Mouse (Mus musculus) heart, embryonic 15.5 days (tissue): ENCODE results near the gene Ppm1h. TPM values are rescaled to one million over a fixed set of nuclear protein-coding genes. Genes with fewer than 3 reads are reported as not detected.

Experiments used
- ATAC-seq: fragments of 200-750 bp; cut with Nextera tagmentation; replicated peaks from 2 replicates; pipeline ENCODE4 v1.8.0; 2017; ENCODE audit warnings: low read depth, moderate TSS enrichment; ENCODE audit not compliant: insufficient number of reproducible peaks, insufficient read depth, low FRiP score
- H3K27ac ChIP-seq: fragments of 300-500 bp; sonication (generic); 2 replicates; pipeline ENCODE4 v1.5.1; 2015; ENCODE audit warnings: mild to moderate bottlenecking, inconsistent platforms
- H3K27me3 ChIP-seq: fragments of 300-500 bp; sonication (generic); 2 replicates; pipeline ENCODE4 v1.6.1; 2015; ENCODE audit warnings: inconsistent platforms
- H3K36me3 ChIP-seq: fragments of 300-500 bp; sonication (generic); 2 replicates; pipeline ENCODE4 v1.6.1; 2015; ENCODE audit warnings: mild to moderate bottlenecking, inconsistent platforms
- H3K4me1 ChIP-seq: fragments of 300-500 bp; sonication (generic); replicated peaks from 2 replicates; pipeline ENCODE4 v1.6.1; 2015; ENCODE audit warnings: inconsistent platforms
- H3K4me2 ChIP-seq: fragments of 300-500 bp; sonication (generic); 2 replicates; pipeline ENCODE4 v1.6.1; 2015; ENCODE audit warnings: inconsistent platforms, mild to moderate bottlenecking, moderate library complexity
- H3K4me3 ChIP-seq: fragments of 300-500 bp; sonication (generic); 2 replicates; pipeline ENCODE4 v1.5.1; 2015; ENCODE audit warnings: mild to moderate bottlenecking, inconsistent platforms
- H3K9ac ChIP-seq: fragments of 300-500 bp; sonication (generic); 2 replicates; pipeline ENCODE4 v1.6.1; 2015; ENCODE audit warnings: mild to moderate bottlenecking, inconsistent platforms
- H3K9me3 ChIP-seq: fragments of 300-500 bp; sonication (generic); replicated peaks from 2 replicates; pipeline ENCODE4 v1.6.1; 2016; ENCODE audit warnings: inconsistent platforms
- WGBS: fragments of 180-500 bp; shearing (Covaris S2); methylation state at CpG from one replicate; pipeline ENCODE4 v1.1.7; 2015; ENCODE audit warnings: mixed read lengths; 5-methylcytosine and 5-hydroxymethylcytosine counted together
- polyA plus RNA-seq: library from polyadenylated mRNA; unstranded; fragments of >200 nt; fragmentation: Nextera tagmentation; extraction: Ambion mirVana; gene quantifications from 2 replicates; pipeline ENCODE4 v1.2.1, GENCODE M21; 2015

The Ppm1h gene
- polyA plus RNA-seq, 1 experiment from 2014 or later, result 4.2 TPM

DNA sequence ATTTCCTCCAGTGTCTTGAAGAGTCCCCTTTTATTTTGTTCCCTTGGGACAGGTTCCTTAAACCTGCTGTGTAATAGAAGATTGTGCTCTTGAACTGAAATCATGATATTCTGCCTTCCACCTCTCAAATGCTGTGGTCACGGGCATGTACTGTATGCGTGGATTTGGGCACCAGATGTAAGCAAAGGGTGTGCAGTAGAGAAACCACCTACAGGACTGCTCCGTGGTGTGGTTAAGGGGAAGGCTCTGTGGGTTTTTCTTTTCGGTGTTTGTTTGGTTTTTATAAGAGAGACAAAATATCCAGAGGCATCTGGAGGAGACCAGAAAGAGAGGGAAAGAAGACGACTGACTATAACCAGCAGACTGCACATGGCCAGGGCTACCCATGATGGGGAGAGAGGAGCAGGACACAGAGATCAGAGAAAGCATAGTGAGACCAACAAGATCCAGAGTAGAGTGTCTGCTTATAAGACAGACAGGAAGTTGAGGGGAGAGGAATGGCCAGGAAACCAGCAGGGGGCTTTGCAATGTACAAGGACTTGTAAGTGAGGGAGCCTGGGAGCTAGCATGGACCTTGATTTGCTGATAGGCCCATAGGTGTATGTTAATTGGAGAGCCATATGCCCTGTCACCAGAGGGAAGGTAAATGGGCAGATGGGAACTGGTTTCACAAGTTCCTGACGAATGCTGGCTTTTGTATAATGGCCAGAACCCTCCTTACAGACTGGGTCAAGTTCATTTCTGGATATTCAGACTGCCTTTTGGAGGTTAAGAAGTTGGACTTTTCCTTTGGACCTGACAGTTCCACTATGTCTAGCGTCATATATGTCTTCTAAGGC lies 82.1 kb downstream of the Ppm1h start:
- no peak overlapping the region for H3K4me2 ChIP-seq
- no peaks in the 10 kb centered on the region for H3K36me3 ChIP-seq
- 78% methylated on average over 7 of the region's 7 CpGs for WGBS
- H3K9me3 ChIP-seq, result no peaks in the 10 kb centered on the region
- H3K27me3 ChIP-seq, result no peaks in the 10 kb centered on the region
- H3K4me3 ChIP-seq, result no peak overlapping the region
- peaks cover 16% of the 10 kb centered on the region for H3K4me1 ChIP-seq
- no peak for ATAC-seq
- H3K27ac ChIP-seq, result no peak overlapping the region
- H3K9ac ChIP-seq, result no peak overlapping the region

DNA sequence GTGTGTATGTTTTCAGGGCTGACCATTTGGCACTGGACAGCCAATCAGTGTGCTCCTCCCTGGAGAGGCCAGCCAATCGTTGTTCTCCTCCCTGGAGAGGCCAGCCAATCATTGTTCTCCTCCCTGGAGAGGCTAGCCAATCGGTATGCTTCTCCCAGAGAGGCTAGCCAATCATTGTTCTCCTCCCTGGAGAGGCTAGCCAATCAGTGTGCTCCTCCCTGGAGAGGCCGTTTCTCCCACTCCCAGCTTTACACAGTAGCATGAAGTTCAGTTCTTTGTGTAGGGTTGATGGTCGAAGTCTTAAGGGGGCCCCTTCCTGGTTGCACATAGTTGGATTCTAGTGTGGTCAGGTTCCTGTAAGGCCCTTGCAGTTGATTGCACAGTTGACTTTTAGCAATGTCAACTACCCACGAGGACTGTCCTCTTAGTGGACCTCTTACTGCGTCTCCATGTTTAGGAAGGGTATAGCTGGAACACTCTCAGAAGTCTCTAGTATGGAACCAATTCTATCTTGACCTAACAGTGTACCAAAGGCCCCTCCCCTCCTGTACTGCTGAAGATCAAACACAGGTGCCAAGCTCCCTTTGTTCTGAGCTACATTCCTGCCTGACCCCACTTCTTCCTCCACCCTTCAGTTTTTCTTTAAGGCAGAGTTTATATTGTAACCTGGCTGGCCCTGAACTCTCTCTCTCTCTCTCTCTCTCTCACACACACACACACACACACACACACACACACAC lies 84.4 kb downstream of the Ppm1h start:
- Histone ChIP-seq H3K4me1 (peaks cover 21% of the 10 kb centered on the region), H3K4me2 (no peak overlapping the region), H3K4me3 (no peak overlapping the region), H3K27me3 (no peaks in the 10 kb centered on the region), H3K9ac (no peak overlapping the region), H3K9me3 (no peaks in the 10 kb centered on the region), H3K27ac (no peak overlapping the region), H3K36me3 (no peaks in the 10 kb centered on the region)
- ATAC-seq, result no peak
- 83% methylated on average over 6 of the region's 6 CpGs for WGBS

DNA sequence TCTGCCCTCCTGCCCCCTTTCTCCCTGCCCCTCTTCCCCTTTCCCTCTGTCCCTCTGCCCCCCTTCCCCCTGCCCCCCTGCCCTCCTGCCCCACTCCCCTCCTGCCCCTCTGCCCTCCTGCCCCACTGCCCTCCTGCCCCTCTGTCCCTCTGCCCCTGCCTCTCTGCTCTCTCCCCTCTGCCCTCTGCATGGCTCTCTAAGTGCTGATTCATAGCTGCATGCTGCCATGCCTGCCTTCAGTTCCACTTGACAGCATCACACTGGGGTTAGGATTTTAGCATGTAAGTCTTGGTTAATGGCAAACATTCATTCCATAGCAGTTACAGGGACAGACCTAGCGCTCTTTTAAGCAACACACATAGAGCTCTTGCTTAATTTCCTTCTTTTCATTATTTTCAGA lies 85.0 kb downstream of the Ppm1h start:
- no peaks in the 10 kb centered on the region for H3K9me3 ChIP-seq
- no peak for ATAC-seq

DNA sequence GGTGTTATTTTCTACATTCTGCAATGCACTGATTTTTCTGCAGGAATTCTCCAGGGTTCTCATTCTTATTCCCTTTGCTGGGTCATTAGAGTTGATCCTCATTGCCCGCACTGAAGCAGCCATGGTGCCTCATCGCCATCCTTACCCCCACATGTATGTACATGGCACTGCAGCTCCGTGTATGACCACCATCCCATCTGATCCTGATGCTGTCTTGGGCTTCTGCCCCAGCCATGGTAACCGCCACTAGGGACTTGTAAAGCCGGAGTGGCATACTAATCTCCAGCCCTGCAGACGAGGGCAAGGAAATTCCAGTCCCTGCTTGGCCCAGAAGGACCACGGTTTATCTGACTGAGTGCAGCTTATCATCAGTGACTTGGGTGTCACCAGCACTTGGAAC lies 86.1 kb downstream of the Ppm1h start:
- no peak for ATAC-seq
- Histone ChIP-seq H3K4me3 (no peak overlapping the region), H3K9me3 (no peaks in the 10 kb centered on the region), H3K27ac (peak overlapping the region; percentile 40; the same call in 1 of the 2 replicates), H3K4me2 (no peak overlapping the region), H3K36me3 (no peaks in the 10 kb centered on the region), H3K27me3 (no peaks in the 10 kb centered on the region), H3K9ac (no peak overlapping the region), H3K4me1 (peaks cover 31% of the 10 kb centered on the region)
- WGBS, result 45% methylated on average over 7 of the region's 7 CpGs

More for the DNA sequence above, 85.0 kb downstream of the Ppm1h start:
- Histone ChIP-seq H3K36me3 (no peaks in the 10 kb centered on the region), H3K4me3 (no peak overlapping the region), H3K27me3 (no peaks in the 10 kb centered on the region), H3K27ac (no peak overlapping the region), H3K4me1 (peaks cover 25% of the 10 kb centered on the region), H3K9ac (no peak overlapping the region), H3K4me2 (no peak overlapping the region)
- 90% methylated on average over 1 of the region's 1 CpGs for whole genome bisulfite sequencing

DNA sequence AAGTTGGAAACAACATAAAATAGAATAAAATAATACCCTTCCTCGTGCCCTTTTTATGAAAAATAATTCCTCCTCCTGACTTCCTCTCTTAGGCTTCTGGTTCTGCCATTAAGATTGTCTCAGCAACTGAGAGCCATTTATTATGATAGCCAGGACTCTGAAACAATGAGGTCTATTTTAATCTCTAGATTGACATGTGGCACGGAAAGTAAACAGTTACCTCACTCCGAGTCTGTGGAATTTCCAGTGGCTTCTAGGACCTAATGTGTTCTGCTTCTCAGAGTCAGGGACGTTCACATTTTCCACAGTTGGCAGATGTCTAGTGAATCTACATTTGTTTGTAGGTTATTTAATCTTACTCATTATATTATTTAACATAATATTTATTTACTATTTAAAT lies 87.0 kb downstream of the Ppm1h start:
- Histone ChIP-seq H3K27ac (0 out of 2 replicates have a peak overlapping the region, but pooled peaks have one; percentile 24), H3K4me3 (no peak overlapping the region), H3K27me3 (no peaks in the 10 kb centered on the region), H3K9ac (no peak overlapping the region), H3K9me3 (no peaks in the 10 kb centered on the region), H3K4me2 (no peak overlapping the region), H3K36me3 (no peaks in the 10 kb centered on the region), H3K4me1 (peaks cover 31% of the 10 kb centered on the region)
- 17% methylated on average over 4 of the region's 4 CpGs for WGBS
- 0 out of 2 replicates have a peak, but pooled peaks have one; percentile 43 for ATAC-seq

DNA sequence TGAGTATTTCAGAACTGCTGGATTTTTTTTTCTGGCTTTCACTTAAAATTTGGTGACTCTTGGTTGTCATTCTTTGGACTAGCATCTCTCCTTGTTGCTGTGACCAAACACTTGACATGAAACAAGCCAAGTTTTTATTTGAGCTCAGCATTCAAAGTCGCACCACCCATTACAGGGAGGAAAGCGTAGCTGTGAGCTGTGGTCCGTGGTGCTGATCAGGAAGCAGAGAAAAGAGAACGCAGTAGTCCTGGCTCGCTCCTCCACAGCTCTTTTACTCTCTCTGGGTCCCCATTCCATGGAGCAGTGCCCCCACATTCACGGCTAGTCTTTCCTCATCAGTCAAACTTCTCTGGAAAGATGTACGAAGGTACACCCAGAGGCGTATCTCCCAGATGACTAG lies 87.4 kb downstream of the Ppm1h start:
- no peak for ATAC-seq
- H3K36me3 ChIP-seq, result no peaks in the 10 kb centered on the region
- H3K27ac ChIP-seq, result peak overlapping the region; percentile 27
- no peaks in the 10 kb centered on the region for H3K27me3 ChIP-seq
- H3K9ac ChIP-seq, result no peak overlapping the region
- no peak overlapping the region for H3K4me3 ChIP-seq
- peaks cover 35% of the 10 kb centered on the region for H3K4me1 ChIP-seq
- 28% methylated on average over 8 of the region's 8 CpGs for WGBS
- 0 out of 2 replicates have a peak overlapping the region, but pooled peaks have one; percentile 8 for H3K4me2 ChIP-seq
- no peaks in the 10 kb centered on the region for H3K9me3 ChIP-seq

DNA sequence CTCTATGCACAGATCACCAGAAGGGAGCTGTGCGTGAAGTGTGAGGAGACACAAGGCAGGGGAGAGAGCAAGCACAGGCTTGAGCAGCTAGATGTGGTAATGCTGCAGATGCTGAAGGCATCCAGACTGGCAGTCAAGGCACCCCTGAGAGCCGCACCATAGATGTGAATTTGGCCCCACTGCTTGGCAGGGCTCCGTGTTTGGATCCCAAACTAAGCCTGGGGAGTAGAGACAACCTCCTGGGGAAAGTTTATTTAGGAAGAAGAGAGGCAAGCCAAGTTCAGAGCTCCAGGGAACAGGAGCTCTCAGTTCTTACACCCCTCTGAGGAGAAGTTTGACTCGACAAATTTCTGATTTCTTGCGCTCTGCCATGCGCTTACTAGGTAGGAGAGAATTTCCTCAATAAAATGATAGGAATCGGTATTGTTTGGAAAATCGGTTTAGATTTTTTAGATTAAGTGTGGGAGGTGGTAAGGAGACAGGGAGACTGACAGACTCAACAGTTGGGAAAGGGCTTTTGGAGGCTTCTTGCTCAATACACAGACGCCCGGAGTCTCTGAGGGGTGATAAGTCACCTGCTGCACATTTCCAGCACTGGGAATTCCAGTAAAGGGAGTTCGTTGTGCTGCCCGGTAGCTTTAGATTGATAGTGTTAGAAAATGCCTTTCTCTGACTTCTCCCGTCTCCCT lies 89.8 kb downstream of the Ppm1h start:
- H3K9ac ChIP-seq, result no peak overlapping the region
- H3K4me1 ChIP-seq, result peaks cover 29% of the 10 kb centered on the region
- H3K27me3 ChIP-seq, result no peaks in the 10 kb centered on the region
- no peak overlapping the region for H3K4me3 ChIP-seq
- ATAC-seq, result no peak
- 48% methylated on average over 13 of the region's 13 CpGs for WGBS
- H3K9me3 ChIP-seq, result no peaks in the 10 kb centered on the region
- no peak overlapping the region for H3K27ac ChIP-seq
- H3K36me3 ChIP-seq, result no peaks in the 10 kb centered on the region
- no peak overlapping the region for H3K4me2 ChIP-seq

DNA sequence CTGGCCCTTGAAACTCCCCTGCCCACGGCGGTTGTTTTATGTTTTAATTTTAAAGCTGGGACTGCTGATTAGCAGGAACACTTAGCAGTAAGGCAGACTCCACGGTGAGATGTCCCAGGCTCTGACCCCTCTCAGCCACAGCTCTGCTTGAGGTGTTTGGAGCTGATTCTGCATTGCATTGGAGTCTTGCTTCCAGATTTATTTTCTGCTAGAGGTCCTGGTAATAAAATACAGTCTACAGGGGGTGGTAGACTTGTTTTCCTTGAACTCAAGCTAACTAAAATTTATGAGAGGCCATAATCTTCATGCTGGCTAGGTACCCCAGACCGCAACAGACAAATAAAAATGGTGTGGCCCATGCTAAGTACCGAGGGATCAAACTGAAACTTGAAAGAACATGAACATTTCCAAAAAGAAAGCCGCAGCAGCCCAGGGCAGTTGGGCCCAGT lies 90.4 kb downstream of the Ppm1h start:
- Histone ChIP-seq H3K27ac (no peak overlapping the region), H3K4me2 (no peak overlapping the region), H3K4me3 (no peak overlapping the region), H3K4me1 (peaks cover 29% of the 10 kb centered on the region), H3K9ac (no peak overlapping the region), H3K9me3 (no peaks in the 10 kb centered on the region), H3K36me3 (no peaks in the 10 kb centered on the region), H3K27me3 (no peaks in the 10 kb centered on the region)
- ATAC-seq, result no peak
- WGBS, result 49% methylated on average over 6 of the region's 6 CpGs

DNA sequence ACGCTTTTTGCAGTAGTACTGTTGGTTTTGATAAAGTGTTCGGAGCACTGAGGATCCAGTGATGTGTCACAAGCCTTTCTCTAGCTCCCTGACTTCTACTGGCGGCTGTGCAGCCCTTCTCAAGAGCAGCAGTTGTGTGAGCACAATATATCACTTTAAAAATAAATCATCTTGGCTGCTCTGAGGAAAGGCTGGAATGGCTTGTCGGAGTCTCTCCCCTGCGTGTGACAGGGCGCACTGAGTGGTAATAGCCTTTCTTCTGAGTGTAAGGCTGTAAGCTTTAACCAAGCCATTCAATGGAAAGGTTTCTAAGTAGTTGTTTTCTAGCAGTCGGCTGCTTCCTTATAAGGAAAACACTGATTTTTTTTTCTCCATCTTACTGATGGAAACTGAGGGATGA lies 91.8 kb downstream of the Ppm1h start:
- H3K4me1 ChIP-seq, result peaks cover 22% of the 10 kb centered on the region
- no peaks in the 10 kb centered on the region for H3K9me3 ChIP-seq
- WGBS, result 39% methylated on average over 7 of the region's 7 CpGs
- no peak overlapping the region for H3K4me2 ChIP-seq
- H3K27ac ChIP-seq, result no peak overlapping the region
- H3K27me3 ChIP-seq, result no peaks in the 10 kb centered on the region
- no peak overlapping the region for H3K9ac ChIP-seq
- no peak overlapping the region for H3K4me3 ChIP-seq
- no peak; the same call in 1 of the 2 replicates for ATAC-seq
- H3K36me3 ChIP-seq, result no peaks in the 10 kb centered on the region

DNA sequence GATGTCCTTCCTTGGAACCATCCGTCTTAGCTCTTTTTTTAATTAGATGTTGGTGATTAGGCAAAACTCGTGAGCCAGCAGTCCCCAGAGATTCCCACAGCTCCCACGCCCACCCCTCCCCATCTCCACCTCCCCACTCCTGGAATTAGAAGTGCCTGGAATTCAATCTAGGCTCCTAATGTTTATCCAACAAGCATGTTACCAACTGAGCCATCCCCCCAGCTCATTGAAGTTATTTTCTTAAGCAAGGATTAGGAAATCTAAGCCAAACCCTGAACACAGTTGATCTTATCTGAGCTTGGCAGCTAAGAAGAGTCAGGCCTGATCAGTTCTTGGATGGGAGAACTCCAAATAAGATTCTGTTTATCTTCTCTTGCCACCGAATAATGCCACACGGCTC lies 92.4 kb downstream of the Ppm1h start:
- Histone ChIP-seq H3K9ac (no peak overlapping the region), H3K36me3 (no peaks in the 10 kb centered on the region), H3K9me3 (no peaks in the 10 kb centered on the region), H3K4me2 (no peak overlapping the region), H3K4me1 (peaks cover 17% of the 10 kb centered on the region), H3K4me3 (no peak overlapping the region), H3K27ac (no peak overlapping the region), H3K27me3 (no peaks in the 10 kb centered on the region)
- WGBS, result 54% methylated on average over 5 of the region's 5 CpGs
- no peak for ATAC-seq

DNA sequence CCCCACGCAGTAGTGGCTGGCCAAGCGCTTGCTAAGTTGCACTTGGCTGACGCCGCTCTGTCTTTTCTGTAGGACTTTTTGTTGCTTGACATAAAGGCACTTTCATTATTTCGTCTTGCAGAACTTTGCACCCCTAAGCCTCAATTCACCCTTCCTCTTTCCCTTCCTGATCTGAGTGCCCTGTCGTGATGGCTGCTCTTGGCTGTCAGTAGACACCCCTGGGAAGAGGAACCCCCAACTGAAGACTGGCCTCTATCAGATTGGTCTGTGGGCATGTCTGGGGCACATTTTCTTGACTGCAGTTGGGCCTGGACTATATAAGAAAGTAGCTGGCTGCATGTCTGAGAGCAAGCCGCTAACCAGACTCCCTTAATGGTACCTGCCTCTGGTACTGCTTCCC lies 95.6 kb downstream of the Ppm1h start:
- no peak for ATAC-seq
- no peak overlapping the region for H3K4me2 ChIP-seq
- H3K9ac ChIP-seq, result no peak overlapping the region
- no peaks in the 10 kb centered on the region for H3K9me3 ChIP-seq
- peaks cover 10% of the 10 kb centered on the region for H3K4me1 ChIP-seq
- no peaks in the 10 kb centered on the region for H3K27me3 ChIP-seq
- H3K27ac ChIP-seq, result no peak overlapping the region
- 90% methylated on average over 7 of the region's 7 CpGs for WGBS
- H3K4me3 ChIP-seq, result no peak overlapping the region
- H3K36me3 ChIP-seq, result no peaks in the 10 kb centered on the region
